Mouse (Mus musculus): Measurements from ENCODE around the gene Olfr420. TPM values are rescaled to one million over a fixed set of nuclear protein-coding genes. Genes with fewer than 3 reads are reported as not detected.
A peak's percentile ranks its signal among the peaks of the same experiment; 100 is the strongest.

The Olfr420 gene
- polyA plus RNA-seq, 1 experiment from 2014 or later: not detected

DNA sequence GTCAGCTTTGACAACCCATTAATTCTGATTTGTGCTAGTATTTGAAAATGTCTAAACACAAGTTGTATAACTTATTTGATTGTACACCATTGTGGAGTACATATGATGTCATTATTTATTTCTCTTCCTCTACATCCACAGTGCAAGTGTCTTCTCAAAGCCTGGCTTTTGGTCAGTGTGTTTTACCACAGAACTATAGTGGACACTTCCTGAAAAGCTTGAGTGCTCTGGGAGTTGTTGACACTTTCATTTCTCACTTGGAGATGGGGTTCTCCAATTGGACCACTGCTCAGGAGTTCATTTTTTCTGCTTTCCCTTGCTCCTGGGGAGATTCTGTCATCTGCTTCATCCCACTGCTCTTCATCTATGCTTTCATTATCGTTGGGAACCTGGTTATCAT is 3.1 kb downstream of the Olfr420 start:
- no peak overlapping the region for H3K4me2 ChIP-seq
- WGBS: 60% methylated on average over 1 of the region's 1 CpGs
- no peak overlapping the region for H3K4me3 ChIP-seq (ENCODE audit: low read depth, low read length)
- TF ChIP-seq CTCF (IDR thresholded peaks at IDR 0.05; ENCODE audit: low read depth): no peak
- H3K27ac ChIP-seq (ENCODE audit: low read depth): no peak overlapping the region
- no peaks in the 10 kb centered on the region for H3K9me3 ChIP-seq (ENCODE audit: low read depth, low read length)
- DNase-seq: no peak
- no peaks in the 10 kb centered on the region for H3K36me3 ChIP-seq (ENCODE audit: insufficient read depth)
- H3K9ac ChIP-seq: no peak overlapping the region
- H3K4me1 ChIP-seq (ENCODE audit: insufficient read depth): no peaks in the 10 kb centered on the region
- H3K27me3 ChIP-seq (ENCODE audit: insufficient read depth, low read length): no peaks in the 10 kb centered on the region
- no peak for ATAC-seq (ENCODE audit: insufficient read depth)

GRCm38 (mm10) chr1:174159095-174159494 is 3.7 kb downstream of the Olfr420 start:
- Histone ChIP-seq H3K4me3 (ENCODE audit: low read depth, low read length) (no peak overlapping the region), H3K4me2 (no peak overlapping the region), H3K36me3 (ENCODE audit: insufficient read depth) (no peaks in the 10 kb centered on the region), H3K9ac (no peak overlapping the region), H3K27ac (ENCODE audit: low read depth) (no peak overlapping the region), H3K4me1 (ENCODE audit: insufficient read depth) (no peaks in the 10 kb centered on the region), H3K27me3 (ENCODE audit: insufficient read depth, low read length) (no peaks in the 10 kb centered on the region), H3K9me3 (ENCODE audit: low read depth, low read length) (no peaks in the 10 kb centered on the region)
- ATAC-seq (ENCODE audit: insufficient read depth): no peak
- no peak for DNase-seq
- WGBS: 86% methylated on average over 10 of the region's 10 CpGs
- no peak for TF ChIP-seq CTCF (IDR thresholded peaks at IDR 0.05; ENCODE audit: low read depth)

- H3K9ac ChIP-seq: no peak overlapping the region
- H3K4me1 ChIP-seq (ENCODE audit: insufficient read depth): no peaks in the 10 kb centered on the region
- H3K36me3 ChIP-seq (ENCODE audit: insufficient read depth): no peaks in the 10 kb centered on the region
- ATAC-seq (ENCODE audit: insufficient read depth) (no peak), DNase-seq (no peak)
- H3K27me3 ChIP-seq (ENCODE audit: insufficient read depth, low read length): no peaks in the 10 kb centered on the region
- no peak overlapping the region for H3K4me2 ChIP-seq
- H3K27ac ChIP-seq (ENCODE audit: low read depth): no peak overlapping the region
- no peak for TF ChIP-seq CTCF (IDR thresholded peaks at IDR 0.05; ENCODE audit: low read depth)
- no peaks in the 10 kb centered on the region for H3K9me3 ChIP-seq (ENCODE audit: low read depth, low read length)
- no peak overlapping the region for H3K4me3 ChIP-seq (ENCODE audit: low read depth, low read length)
Observed at GRCm38 (mm10) chr1:174169024-174169423, 13.6 kb downstream of the Olfr420 start.

GRCm38 (mm10) chr1:174170706-174171501 is 15.5 kb downstream of the Olfr420 start:
- H3K9me3 ChIP-seq (ENCODE audit: low read depth, low read length): no peaks in the 10 kb centered on the region
- H3K4me3 ChIP-seq (ENCODE audit: low read depth, low read length): no peak overlapping the region
- H3K36me3 ChIP-seq (ENCODE audit: insufficient read depth): no peaks in the 10 kb centered on the region
- no peak overlapping the region for H3K9ac ChIP-seq
- ATAC-seq (ENCODE audit: insufficient read depth) (no peak), DNase-seq (peak; percentile 13)
- WGBS: 54% methylated on average over 5 of the region's 5 CpGs
- TF ChIP-seq CTCF (IDR thresholded peaks at IDR 0.05; ENCODE audit: low read depth): no peak
- no peaks in the 10 kb centered on the region for H3K27me3 ChIP-seq (ENCODE audit: insufficient read depth, low read length)
- H3K27ac ChIP-seq (ENCODE audit: low read depth): no peak overlapping the region
- no peak overlapping the region for H3K4me2 ChIP-seq
- H3K4me1 ChIP-seq (ENCODE audit: insufficient read depth): no peaks in the 10 kb centered on the region

DNA sequence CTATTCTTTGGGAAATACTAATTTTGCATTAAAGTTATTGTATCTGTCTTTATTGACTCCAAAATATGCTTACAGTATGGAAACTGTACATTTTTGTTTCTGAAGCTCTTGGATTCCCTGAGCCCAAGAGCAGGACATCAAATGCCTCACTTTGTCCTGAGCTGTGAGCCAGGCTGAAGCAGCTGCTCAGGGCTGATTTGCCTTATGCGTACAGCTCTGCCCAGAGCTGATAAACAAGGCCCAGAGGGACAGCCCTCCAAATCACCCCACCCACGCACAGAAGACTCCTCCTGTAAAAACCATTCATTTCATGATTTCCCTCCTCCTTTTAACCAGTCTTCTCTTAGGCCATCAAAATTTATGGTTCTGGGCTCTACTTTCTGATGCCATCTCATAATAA is 16.1 kb downstream of the Olfr420 start:
- no peaks in the 10 kb centered on the region for H3K4me1 ChIP-seq (ENCODE audit: insufficient read depth)
- DNase-seq (peak; percentile 1), ATAC-seq (ENCODE audit: insufficient read depth) (peak; percentile 82)
- no peaks in the 10 kb centered on the region for H3K27me3 ChIP-seq (ENCODE audit: insufficient read depth, low read length)
- H3K27ac ChIP-seq (ENCODE audit: low read depth): no peak overlapping the region
- H3K36me3 ChIP-seq (ENCODE audit: insufficient read depth): no peaks in the 10 kb centered on the region
- H3K4me3 ChIP-seq (ENCODE audit: low read depth, low read length): no peak overlapping the region
- TF ChIP-seq CTCF (IDR thresholded peaks at IDR 0.05; ENCODE audit: low read depth): no peak
- H3K9me3 ChIP-seq (ENCODE audit: low read depth, low read length): no peaks in the 10 kb centered on the region
- WGBS: 36% methylated on average over 2 of the region's 2 CpGs
- H3K4me2 ChIP-seq: no peak overlapping the region
- no peak overlapping the region for H3K9ac ChIP-seq

DNA sequence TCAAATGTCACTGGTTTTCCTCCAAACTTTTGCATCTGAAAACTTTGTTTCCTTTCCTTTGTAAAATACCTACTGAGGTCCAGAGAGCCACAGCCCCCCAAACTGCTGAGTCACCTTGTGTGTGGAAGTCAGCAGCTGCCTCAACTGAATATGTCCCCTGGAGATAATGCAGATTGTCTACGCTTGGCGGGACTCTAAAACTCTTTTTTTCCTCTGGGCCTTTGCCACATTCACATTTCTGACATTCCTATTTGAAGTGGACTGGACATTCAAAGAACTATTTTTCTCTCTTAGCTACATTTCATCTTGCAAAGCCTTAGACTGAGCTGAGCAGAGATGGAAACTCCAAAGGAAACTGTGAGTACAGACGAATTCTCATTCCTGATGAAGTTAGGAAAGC is 17.2 kb downstream of the Olfr420 start, which contains the start of gene Spta1:
TSS of gene Spta1 (plus strand) at position 172 of the 400 bp plus-strand sequence.
- peak; percentile 25 for DNase-seq
- 33% methylated on average over 3 of the region's 3 CpGs for WGBS

DNA sequence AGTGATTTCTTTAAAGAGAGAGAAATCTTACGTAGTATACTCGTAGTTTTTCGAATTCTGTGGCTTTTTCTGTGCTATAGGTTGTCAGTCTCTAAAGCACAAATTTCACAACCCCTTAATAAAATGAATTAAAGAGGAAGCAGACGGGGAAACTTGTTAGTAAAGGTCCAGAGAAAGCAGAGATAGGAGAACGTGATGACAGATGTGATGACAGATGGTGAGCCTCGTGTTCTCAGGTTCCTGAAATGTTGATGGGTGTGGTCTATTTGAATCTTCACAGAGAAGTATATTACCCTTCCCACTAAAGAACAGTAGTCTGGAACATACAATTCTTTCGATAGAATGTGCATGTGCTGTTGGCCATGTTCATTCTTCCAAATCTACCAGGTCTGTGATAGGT is 49.3 kb downstream of the Olfr420 start:
- no peaks in the 10 kb centered on the region for H3K36me3 ChIP-seq (ENCODE audit: insufficient read depth)
- DNase-seq (no peak), ATAC-seq (ENCODE audit: insufficient read depth) (no peak)
- no peak for TF ChIP-seq CTCF (IDR thresholded peaks at IDR 0.05; ENCODE audit: low read depth)
- WGBS: 55% methylated on average over 7 of the region's 7 CpGs
- no peak overlapping the region for H3K4me3 ChIP-seq (ENCODE audit: low read depth, low read length)
- H3K9me3 ChIP-seq (ENCODE audit: low read depth, low read length): no peaks in the 10 kb centered on the region
- no peak overlapping the region for H3K27ac ChIP-seq (ENCODE audit: low read depth)
- no peak overlapping the region for H3K4me2 ChIP-seq
- H3K27me3 ChIP-seq (ENCODE audit: insufficient read depth, low read length): no peaks in the 10 kb centered on the region
- no peak overlapping the region for H3K9ac ChIP-seq
- no peaks in the 10 kb centered on the region for H3K4me1 ChIP-seq (ENCODE audit: insufficient read depth)

More for the DNA sequence above, 17.2 kb downstream of the Olfr420 start, which contains the start of gene Spta1:
- ATAC-seq (ENCODE audit: insufficient read depth): no peak
- H3K4me3 ChIP-seq (ENCODE audit: low read depth, low read length): no peak within 1 kb of the TSS
- H3K9me3 ChIP-seq (ENCODE audit: low read depth, low read length): no peaks in the 10 kb centered on the region
- H3K36me3 ChIP-seq (ENCODE audit: insufficient read depth): no peaks in the 10 kb centered on the region
- 0 out of 2 replicates have a peak within 1 kb of the TSS, but pooled peaks have one; percentile 25 for H3K4me2 ChIP-seq
- no peaks in the 10 kb centered on the region for H3K27me3 ChIP-seq (ENCODE audit: insufficient read depth, low read length)
- peak within 1 kb of the TSS; percentile 16; the same call in 1 of the 2 replicates for H3K27ac ChIP-seq (ENCODE audit: low read depth)
- no peaks in the 10 kb centered on the region for H3K4me1 ChIP-seq (ENCODE audit: insufficient read depth)
- TF ChIP-seq CTCF (IDR thresholded peaks at IDR 0.05; ENCODE audit: low read depth): no peak
- no peak within 1 kb of the TSS for H3K9ac ChIP-seq

Other genes starting within 250 kb of the Olfr420 start
- 0.32 and 0.49 TPM in 2 replicates for gene Ifi211, start 242.6 kb upstream of the Olfr420 start, polyA plus RNA-seq (2014; fragmentation: Nextera tagmentation; extraction: Ambion mirVana)
- gene Mndal, start 213.1 kb upstream of the Olfr420 start, polyA plus RNA-seq (2014; fragmentation: Nextera tagmentation; extraction: Ambion mirVana): 0.84 and 1.4 TPM in 2 replicates
- 0.83 and 1.1 TPM in 2 replicates for gene Ifi203, start 213.0 kb upstream of the Olfr420 start, polyA plus RNA-seq (2014; fragmentation: Nextera tagmentation; extraction: Ambion mirVana)
- gene Ifi202b, start 172.9 kb upstream of the Olfr420 start, polyA plus RNA-seq (2014; fragmentation: Nextera tagmentation; extraction: Ambion mirVana): not detected in 2 replicates
- 0.26 and 0.30 TPM in 2 replicates for gene Ifi205, start 123.8 kb upstream of the Olfr420 start, polyA plus RNA-seq (2014; fragmentation: Nextera tagmentation; extraction: Ambion mirVana)
- gene Olfr433, start 114.9 kb upstream of the Olfr420 start, polyA plus RNA-seq (2014; fragmentation: Nextera tagmentation; extraction: Ambion mirVana): 0.07 TPM in 1 of 2 replicates, not detected in the other
- not detected in 2 replicates for gene Olfr432, start 106.4 kb upstream of the Olfr420 start, polyA plus RNA-seq (2014; fragmentation: Nextera tagmentation; extraction: Ambion mirVana)
- gene Olfr430, start 89.0 kb upstream of the Olfr420 start, polyA plus RNA-seq (2014; fragmentation: Nextera tagmentation; extraction: Ambion mirVana): not detected in 2 replicates
- gene Olfr429, start 71.3 kb upstream of the Olfr420 start, polyA plus RNA-seq (2014; fragmentation: Nextera tagmentation; extraction: Ambion mirVana): not detected in 2 replicates
- not detected in 2 replicates for gene Olfr427, start 58.7 kb upstream of the Olfr420 start, polyA plus RNA-seq (2014; fragmentation: Nextera tagmentation; extraction: Ambion mirVana)
- gene Olfr231, start 34.5 kb upstream of the Olfr420 start, polyA plus RNA-seq (2014; fragmentation: Nextera tagmentation; extraction: Ambion mirVana): not detected in 2 replicates
- not detected in 2 replicates for gene Olfr424, start 24.1 kb upstream of the Olfr420 start, polyA plus RNA-seq (2014; fragmentation: Nextera tagmentation; extraction: Ambion mirVana)
- 0.30 and 0.67 TPM in 2 replicates for gene Spta1, start 17.1 kb downstream of the Olfr420 start, polyA plus RNA-seq (2014; fragmentation: Nextera tagmentation; extraction: Ambion mirVana)
- gene Olfr419, start 96.4 kb downstream of the Olfr420 start, polyA plus RNA-seq (2014; fragmentation: Nextera tagmentation; extraction: Ambion mirVana): not detected in 2 replicates
- gene Mptx1, start 174.9 kb downstream of the Olfr420 start, polyA plus RNA-seq (2014; fragmentation: Nextera tagmentation; extraction: Ambion mirVana): not detected in 2 replicates
- gene Olfr417, start 209.5 kb downstream of the Olfr420 start, polyA plus RNA-seq (2014; fragmentation: Nextera tagmentation; extraction: Ambion mirVana): not detected in 2 replicates
- gene Olfr248, start 235.4 kb downstream of the Olfr420 start, polyA plus RNA-seq (2014; fragmentation: Nextera tagmentation; extraction: Ambion mirVana): not detected in 2 replicates

All from lung, embryonic 14.5 days (tissue).